Mouse (Mus musculus) myocyte (in vitro differentiated cells): ENCODE results near the gene Ttc21a.

ENCODE experiments used
- POLR2A ChIP-seq: IDR thresholded peaks from one replicate; pipeline ENCODE4 v1.6.1; 2011; ENCODE audit warnings: low read depth, mild to moderate bottlenecking, control low read depth, moderate library complexity; ENCODE audit not compliant: insufficient read length
- SRF ChIP-seq: IDR thresholded peaks from one replicate; pipeline ENCODE4 v1.6.1; 2011; ENCODE audit warnings: low read depth; ENCODE audit not compliant: control insufficient read depth, insufficient read length
- TCF12 ChIP-seq: IDR thresholded peaks from one replicate; pipeline ENCODE4 v1.6.1; 2011; ENCODE audit warnings: mild to moderate bottlenecking, control low read depth; ENCODE audit not compliant: poor library complexity, insufficient read depth, severe bottlenecking

DNA sequence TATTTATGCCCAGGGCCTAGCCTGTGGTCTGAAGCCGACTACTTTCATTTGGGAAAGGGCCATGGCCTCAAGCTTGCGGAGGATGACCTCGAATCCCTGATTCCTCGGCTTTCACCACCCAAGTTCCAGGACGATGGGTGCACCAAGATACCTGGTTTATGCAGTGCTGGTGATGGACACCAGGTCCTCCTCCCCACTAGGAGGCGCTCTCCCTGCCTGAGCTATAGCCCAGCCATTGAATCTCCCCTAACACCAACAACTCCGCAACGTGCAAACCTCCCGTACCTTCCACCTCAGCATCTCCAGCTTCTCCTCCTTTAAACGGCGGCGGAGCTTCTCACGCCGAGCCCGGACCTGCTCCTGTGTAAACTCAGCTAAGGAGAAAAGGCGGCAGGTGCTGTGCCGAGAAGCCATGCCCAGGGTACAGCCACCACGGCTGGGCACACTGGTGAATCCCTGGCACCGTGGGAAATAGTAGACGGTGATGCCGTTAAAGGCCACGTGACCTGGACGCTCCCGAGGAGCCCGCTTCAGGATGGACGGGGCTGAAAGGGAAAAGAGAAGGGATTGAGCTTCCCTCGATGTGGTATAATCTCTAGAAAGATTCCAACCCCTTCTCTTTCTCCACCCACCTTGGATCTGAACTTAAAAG lies 36.6 kb downstream of the Ttc21a start:
- no peak for TF ChIP-seq SRF
- no peak for TF ChIP-seq TCF12
- no peak for TF ChIP-seq POLR2A
